Mouse (Mus musculus): ENCODE measurements around the gene Srr.

Srr gene

GRCm38 (mm10) chr11:74925577-74926387 is at the start of gene Srr, which contains the start of gene Smg6:
Srr (minus strand) TSS chr11:74925948.
Smg6 (plus strand) TSS chr11:74925823.
- peak; percentile 95 for DNase-seq

- DNase-seq = no peak
Observed at GRCm38 (mm10) chr11:74974615-74975014, 48.9 kb upstream of the Srr start.

DNA sequence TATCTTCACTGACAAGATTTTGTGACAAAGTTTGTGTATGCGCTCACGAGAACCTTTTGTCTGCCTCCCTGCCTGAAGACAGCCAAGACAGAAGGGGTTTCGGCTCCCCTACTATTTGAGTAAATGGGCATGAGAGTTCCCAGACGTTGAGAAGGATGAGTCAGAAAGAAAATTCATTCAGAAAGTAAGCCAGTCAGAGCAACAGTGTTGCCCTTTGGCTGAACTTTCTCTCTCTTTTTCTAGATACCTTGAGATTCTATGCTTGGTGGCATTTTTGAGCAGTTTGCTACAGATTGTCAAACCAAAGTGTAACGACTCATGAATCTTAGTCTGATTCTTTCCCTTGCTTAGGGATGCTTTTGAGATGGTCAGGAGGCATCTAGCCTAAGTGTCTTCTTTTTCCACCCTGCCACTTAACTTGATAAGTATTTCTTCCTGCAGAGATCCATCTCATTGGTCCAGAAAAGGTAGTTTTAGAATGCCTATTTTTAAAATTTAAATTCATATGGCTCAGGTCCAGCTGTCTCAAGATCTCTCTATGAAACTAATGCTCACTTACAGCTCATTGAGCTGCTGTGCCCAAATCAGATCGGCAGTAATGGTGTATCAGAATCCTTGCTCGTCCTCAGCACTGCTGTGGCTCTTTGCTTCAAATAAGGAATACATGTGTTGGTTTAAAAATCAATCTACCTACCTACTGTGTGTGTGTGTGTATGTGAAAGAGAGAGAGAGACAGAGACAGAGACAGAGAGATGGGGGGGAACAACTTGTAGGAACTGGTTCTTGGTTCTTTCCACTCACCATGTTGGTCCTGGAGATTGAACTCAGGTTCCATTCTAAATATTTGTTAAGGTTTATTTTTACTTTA is 47.8 kb upstream of the Srr start:
- DNase-seq = no peak

DNA sequence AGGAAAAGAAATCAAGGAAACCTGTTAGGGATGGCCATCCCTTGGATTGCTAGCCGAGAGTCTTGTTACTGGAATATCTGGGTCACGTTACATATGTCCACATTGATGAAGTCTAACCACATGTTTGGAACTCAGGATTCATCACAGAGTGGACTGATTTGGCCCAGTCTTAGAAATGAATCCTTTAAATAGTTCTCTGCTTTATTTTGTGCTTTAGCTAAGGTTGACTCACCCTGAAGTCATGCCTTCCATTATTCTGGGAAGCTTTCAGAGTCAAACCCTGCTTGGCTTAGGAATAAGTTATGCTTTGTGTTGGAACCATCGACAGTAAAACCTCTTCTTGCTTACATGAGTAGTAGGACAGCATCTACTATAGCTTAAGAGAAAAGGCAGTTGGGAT is 39.8 kb upstream of the Srr start:
- DNase-seq = no peak

GRCm38 (mm10) chr11:74962846-74963407 is 37.2 kb upstream of the Srr start:
- no peak for DNase-seq

DNA sequence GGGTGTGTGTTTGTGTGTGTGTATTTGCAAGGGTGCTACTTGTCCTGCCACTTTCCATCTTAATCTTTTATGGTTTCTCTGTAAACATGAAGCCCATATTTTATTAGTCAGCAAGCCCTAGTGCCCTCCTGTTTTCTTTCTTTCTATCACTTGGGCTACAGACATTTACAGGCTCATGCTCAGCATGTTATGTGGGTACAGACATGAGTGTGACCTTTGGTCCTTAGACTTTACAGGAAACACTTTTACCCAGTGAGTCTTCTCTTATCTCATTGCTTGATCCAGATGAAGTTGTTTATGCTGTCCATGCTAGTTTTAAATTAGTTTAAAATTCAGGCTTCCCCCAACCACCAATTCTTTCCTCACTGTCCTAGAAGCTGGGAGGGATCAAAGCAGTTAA is 36.2 kb upstream of the Srr start:
- DNase-seq = no peak

GRCm38 (mm10) chr11:74960031-74960551 is 34.3 kb upstream of the Srr start:
- peak; percentile 9 for DNase-seq

DNA sequence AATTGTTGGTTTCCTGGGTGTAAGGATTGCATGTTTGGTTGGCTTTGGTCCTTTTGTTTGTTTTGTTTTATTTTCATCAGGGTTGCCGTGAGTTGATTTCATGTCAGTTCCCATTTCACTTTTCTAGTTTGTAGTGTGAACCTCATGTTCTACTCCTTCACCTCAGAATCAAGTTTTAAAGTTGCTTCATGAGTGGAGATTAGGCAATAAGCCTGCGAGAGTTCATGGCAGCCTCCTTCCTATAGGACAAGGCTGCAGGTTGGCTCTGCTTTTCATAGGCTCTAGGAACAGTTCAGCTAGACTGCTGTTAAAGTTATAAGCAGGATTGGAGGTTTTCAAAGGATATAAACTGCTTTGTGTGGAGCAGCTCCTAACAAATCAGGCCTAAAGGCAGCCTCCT is 33.8 kb upstream of the Srr start:
- DNase-seq = no peak

DNA sequence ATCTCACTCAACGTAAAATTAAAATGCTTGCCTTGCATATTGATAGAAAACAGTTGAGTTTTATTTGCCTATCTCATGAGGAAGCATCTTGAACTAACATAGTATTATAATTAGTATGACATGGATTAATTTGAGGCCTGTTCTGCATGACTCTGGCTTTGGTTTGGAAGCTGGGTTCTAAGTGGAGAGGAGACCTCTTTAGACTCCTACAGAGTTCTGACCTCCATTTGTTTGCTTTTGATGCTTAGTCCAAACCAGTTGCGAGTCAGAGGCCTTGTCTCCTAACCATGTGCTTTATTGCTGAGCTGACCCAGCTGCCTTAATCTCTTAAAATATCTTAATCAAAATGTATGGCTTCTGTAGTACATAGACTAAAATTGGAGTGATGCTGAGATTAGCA is 31.9 kb upstream of the Srr start:
- no peak for DNase-seq

- DNase-seq = no peak
Observed at GRCm38 (mm10) chr11:74956006-74956405, 30.3 kb upstream of the Srr start.

GRCm38 (mm10) chr11:74954901-74955300 is 29.2 kb upstream of the Srr start:
- DNase-seq = peak; percentile 5

- DNase-seq = peak; percentile 41
Observed at GRCm38 (mm10) chr11:74946348-74946747, 20.6 kb upstream of the Srr start.

- no peak for DNase-seq
Observed at GRCm38 (mm10) chr11:74930391-74930790, 4.6 kb upstream of the Srr start.

GRCm38 (mm10) chr11:74929111-74929510 is 3.4 kb upstream of the Srr start:
- DNase-seq = no peak

GRCm38 (mm10) chr11:74927236-74927725 is 1.5 kb upstream of the Srr start:
- DNase-seq = no peak

DNA sequence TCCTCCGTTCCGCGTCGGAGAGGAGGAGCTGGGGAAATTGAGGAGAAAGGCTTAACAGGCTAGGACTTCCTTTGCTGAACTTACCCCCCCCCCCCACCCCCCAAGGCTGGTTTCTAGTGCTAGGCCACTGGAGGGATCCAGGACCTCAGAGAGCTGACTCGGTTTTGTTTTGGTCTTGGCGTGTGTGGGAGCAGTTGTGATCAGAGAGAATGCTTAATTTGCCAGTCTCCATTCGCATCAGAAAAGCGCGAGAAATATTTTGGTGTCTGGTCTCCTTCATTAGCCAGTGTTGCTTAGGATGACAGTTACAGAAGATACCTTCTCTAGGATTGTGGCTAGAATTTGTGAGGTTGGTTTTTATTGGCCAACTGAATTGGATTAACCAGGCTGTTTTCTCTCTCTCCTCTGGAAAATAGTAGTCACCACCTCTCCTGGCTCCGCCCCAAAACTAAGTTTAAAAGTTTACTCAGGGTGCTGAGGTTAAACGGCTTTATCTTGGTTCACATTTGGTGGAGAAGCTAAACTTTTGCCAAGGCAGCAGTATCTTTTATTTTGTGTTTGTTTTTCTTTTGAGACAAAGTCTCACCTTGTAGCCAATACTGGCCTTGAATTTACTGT is 749 bp upstream of the Srr start:
- DNase-seq = peak; percentile 28

DNA sequence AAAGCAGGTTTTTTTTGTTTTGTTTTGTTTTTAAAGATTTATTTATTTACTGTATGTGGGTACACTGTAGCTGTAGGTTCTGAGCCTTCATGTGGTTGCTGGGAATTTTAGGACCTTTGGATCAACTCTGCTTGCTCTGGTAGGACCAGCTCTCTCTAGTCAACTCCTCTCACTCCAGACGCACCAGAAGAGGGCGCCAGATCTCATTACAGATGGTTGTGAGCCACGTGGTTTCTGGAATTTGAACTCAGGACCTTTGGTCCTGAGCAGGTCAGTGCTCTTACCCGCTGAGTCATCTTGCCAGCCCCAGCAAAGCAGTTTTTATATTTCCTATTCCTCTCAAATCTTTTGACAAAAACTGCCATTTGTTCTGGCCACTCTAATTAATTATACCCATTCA is 1.6 kb downstream of the Srr start:
- peak; percentile 53 for DNase-seq

GRCm38 (mm10) chr11:74919249-74919648 is 6.5 kb downstream of the Srr start:
- no peak for DNase-seq

DNA sequence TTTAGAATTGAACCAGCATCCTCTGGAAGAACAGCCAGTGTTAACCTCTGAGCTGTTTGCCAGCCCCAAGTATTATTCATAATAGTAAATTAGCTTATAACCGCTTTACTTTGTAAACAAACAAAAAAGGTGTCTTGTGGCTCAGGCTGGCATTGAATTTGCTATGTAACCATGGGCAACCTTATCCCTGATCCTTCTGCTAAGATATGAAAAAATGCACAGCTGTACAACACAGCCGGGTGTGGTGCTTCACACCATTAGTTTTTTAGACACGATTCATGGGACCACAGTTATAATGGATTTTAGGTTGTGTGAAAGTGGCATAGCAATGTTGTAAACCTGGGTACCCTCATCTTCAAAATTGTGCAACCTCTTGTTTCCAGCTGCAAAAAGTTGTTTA is 13.3 kb downstream of the Srr start:
- no peak for DNase-seq

- DNase-seq = no peak
Observed at GRCm38 (mm10) chr11:74909978-74910377, 15.8 kb downstream of the Srr start.

GRCm38 (mm10) chr11:74908618-74909399 is 16.9 kb downstream of the Srr start:
- no peak for DNase-seq

GRCm38 (mm10) chr11:74907850-74908249 is 17.9 kb downstream of the Srr start:
- no peak for DNase-seq
